Mouse (Mus musculus) thymus, postnatal 14 days (tissue): ENCODE data around the gene Cpn2.

ENCODE experiments used
- DNase-seq: peaks from one replicate; pipeline ENCODE4 v3.0.0; 2021

Cpn2 gene

GRCm38 (mm10) chr16:30234636-30235546 lies 32.4 kb downstream of the Cpn2 start:
- no peak for DNase-seq

GRCm38 (mm10) chr16:30234077-30234476 lies 33.2 kb downstream of the Cpn2 start:
- DNase-seq = peak; percentile 36

GRCm38 (mm10) chr16:30231882-30232604 lies 35.3 kb downstream of the Cpn2 start:
- no peak for DNase-seq

GRCm38 (mm10) chr16:30227352-30227751 lies 39.9 kb downstream of the Cpn2 start:
- peak; percentile 50 for DNase-seq

- DNase-seq = no peak
Measured at GRCm38 (mm10) chr16:30221161-30221782, 46.0 kb downstream of the Cpn2 start.

- DNase-seq = no peak
Measured at GRCm38 (mm10) chr16:30215811-30216210, 51.5 kb downstream of the Cpn2 start.

- DNase-seq = no peak
Measured at GRCm38 (mm10) chr16:30213644-30214043, 53.7 kb downstream of the Cpn2 start.

GRCm38 (mm10) chr16:30212035-30212434 lies 55.3 kb downstream of the Cpn2 start:
- DNase-seq = no peak

- DNase-seq = peak; percentile 24
Measured at GRCm38 (mm10) chr16:30209264-30209663, 58.0 kb downstream of the Cpn2 start.

GRCm38 (mm10) chr16:30207991-30208390 lies 59.3 kb downstream of the Cpn2 start:
- DNase-seq = no peak

GRCm38 (mm10) chr16:30207111-30207828 lies 60.0 kb downstream of the Cpn2 start:
- DNase-seq = no peak
